Mouse (Mus musculus) CD8-positive naive resting alpha-beta T cell, adult 2 months (primary cell): ENCODE measurements around the gene Gm49630.
"Not testable (repeated sequence)": the region's sequence is repeated elsewhere in the genome, so short reads cannot be mapped to it uniquely, and the experiment has no call there.

Experiments
- DNase-seq, 2 experiments: peaks; one replicate each; pipeline ENCODE4 v3.0.0; 2022; ENCODE audit warnings: low read depth in 2 of 2, low spot score in 2 of 2

Gm49630 gene

GRCm38 (mm10) chr17:7369401-7369800 lies 2.4 kb downstream of the Gm49630 start:
- not testable (repeated sequence) for DNase-seq

DNA sequence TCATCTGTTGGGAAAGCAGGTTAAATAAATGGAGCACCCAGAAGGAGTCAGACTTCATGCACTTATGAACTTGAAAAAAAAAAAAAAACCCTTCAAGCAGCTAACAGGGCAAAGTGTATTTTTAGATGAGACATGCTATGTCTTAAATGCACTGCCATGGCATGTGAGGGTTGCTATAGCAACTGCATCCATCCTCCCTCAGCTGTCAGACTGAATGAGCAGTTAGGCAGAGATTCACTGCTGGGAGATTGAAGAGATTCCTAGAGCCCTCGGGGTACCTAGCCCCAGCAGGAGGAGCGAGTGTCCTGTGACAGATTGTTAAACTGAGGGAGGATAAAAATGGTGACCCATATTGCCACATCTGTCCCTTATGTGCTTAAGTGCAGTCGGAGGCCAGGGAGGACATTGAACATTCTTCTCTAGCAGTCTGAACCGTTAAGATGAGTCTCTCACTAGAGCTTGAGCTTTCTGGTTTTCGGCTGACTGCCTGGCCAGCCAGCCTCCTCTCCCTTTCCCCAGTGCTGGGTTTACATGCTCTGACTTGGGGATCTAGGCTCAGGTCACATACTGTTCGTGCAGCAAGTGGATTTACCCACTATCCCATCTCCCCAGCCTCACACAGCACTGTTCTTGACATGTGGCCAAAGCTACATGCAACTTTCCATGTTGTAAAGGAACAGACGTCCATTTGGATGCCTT lies 5.0 kb downstream of the Gm49630 start:
- not testable (repeated sequence) for DNase-seq

DNA sequence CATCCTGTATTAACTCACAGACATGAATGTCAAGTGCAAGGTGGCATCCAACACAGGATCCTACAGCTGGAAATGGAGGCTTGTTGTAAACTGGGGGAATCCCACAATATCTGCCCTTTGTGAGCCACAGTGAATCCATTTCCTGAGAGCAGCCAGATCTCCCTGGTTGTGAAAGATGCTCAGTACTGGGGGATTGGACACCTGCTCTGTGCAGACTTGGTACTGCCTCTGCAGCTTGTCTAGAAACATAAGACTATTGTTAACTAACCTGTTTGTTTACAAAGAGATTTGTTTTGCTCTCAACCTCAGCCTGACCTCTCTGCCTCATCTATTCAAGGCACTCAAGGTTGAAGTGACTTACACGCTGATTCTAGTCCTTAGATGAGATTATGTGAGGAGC lies 5.5 kb downstream of the Gm49630 start:
- not testable (repeated sequence) for DNase-seq

GRCm38 (mm10) chr17:7365615-7366014 lies 6.2 kb downstream of the Gm49630 start:
- not testable (repeated sequence) for DNase-seq

DNA sequence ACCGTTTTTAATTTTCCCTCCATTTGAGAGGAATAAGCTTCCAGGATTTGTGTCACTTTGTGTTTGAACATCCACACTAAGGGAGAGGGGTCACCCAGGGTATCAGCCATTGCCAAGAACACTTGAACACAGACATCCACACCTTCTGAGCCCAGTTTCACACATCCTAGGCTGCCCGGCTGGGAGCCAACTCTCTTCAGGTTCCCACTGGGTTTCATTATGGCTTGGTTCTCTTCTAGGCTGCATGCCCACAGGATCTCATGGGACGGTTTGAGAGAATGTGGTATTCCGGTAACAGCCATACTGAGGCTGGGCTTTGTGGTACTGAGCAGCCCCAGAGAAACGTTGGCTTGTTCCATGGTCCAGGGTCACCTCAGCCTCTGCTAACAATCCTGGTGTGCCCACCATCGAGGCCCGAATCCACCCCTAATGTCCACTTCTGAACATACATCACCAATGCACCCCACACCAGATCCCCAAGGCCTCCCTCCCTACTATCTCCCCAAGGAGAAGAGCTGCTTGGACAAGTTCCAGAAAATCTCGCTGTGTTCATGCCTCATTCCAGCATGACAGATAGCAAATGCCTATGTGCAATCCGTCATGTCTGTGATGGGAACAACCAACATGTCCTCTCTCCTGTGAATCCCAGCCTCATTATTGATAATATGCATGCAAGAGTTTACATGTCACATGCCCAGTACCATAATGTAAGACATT lies 10.9 kb downstream of the Gm49630 start:
- not testable (repeated sequence) for DNase-seq

DNA sequence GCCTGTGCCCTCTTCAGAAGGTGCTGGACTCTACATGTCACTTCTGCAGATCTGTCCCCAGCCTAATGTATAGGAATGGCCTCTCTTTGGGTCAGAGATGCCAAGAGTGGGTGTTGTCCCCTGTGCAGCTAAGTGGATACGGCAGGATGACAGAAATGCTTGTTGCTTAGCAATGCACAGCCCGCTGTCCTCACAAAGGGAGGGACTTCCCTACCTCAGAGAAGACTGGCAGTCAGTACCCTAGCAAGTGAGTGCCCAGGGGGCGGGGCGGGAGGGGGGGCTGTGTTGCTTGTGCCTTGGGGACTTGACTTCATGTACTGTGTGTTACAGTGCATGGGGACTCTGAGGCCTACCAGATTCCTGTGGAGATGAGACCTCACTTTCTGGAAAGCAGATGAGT lies 12.0 kb downstream of the Gm49630 start:
- not testable (repeated sequence) for DNase-seq

DNA sequence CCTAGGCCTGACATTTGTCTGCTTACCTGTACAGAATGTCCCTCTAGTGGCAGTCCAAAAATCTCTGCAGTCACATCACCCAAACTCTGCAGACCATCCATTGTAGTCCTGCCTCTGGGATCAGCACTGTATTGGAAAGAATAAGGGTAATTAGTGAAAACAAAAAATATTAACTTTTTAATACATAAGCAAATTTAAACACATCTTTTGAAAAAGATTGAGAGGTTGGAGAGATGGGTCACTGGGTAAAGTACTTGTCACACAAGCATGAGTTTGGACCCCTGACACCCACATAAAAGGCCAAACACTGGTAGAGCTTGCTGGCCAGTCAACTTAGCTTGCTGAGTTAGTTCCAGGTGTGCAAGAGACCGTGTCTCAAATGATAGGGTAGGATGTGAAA lies 19.2 kb downstream of the Gm49630 start, which contains the start of gene Ttll2:
Ttll2 (minus strand) TSS at position 101 of the 400 bp plus-strand sequence.
- DNase-seq: not testable (repeated sequence)

- not testable (repeated sequence) for DNase-seq
Observed at GRCm38 (mm10) chr17:7348765-7349164, 23.0 kb downstream of the Gm49630 start.

- DNase-seq: not testable (repeated sequence)
Observed at GRCm38 (mm10) chr17:7337381-7337780, 34.4 kb downstream of the Gm49630 start.

- DNase-seq: not testable (repeated sequence)
Observed at GRCm38 (mm10) chr17:7332745-7333144, 39.0 kb downstream of the Gm49630 start.

- not testable (repeated sequence) for DNase-seq
Observed at GRCm38 (mm10) chr17:7326415-7326814, 45.4 kb downstream of the Gm49630 start.

- not testable (repeated sequence) for DNase-seq
Observed at GRCm38 (mm10) chr17:7324346-7324745, 47.4 kb downstream of the Gm49630 start, which contains the start of gene Tcp10a. Tcp10a (plus strand) TSS chr17:7324646.

- DNase-seq: not testable (repeated sequence)
Observed at GRCm38 (mm10) chr17:7319789-7320188, 52.0 kb downstream of the Gm49630 start.

GRCm38 (mm10) chr17:7315693-7316382 lies 55.9 kb downstream of the Gm49630 start:
- not testable (repeated sequence) for DNase-seq

DNA sequence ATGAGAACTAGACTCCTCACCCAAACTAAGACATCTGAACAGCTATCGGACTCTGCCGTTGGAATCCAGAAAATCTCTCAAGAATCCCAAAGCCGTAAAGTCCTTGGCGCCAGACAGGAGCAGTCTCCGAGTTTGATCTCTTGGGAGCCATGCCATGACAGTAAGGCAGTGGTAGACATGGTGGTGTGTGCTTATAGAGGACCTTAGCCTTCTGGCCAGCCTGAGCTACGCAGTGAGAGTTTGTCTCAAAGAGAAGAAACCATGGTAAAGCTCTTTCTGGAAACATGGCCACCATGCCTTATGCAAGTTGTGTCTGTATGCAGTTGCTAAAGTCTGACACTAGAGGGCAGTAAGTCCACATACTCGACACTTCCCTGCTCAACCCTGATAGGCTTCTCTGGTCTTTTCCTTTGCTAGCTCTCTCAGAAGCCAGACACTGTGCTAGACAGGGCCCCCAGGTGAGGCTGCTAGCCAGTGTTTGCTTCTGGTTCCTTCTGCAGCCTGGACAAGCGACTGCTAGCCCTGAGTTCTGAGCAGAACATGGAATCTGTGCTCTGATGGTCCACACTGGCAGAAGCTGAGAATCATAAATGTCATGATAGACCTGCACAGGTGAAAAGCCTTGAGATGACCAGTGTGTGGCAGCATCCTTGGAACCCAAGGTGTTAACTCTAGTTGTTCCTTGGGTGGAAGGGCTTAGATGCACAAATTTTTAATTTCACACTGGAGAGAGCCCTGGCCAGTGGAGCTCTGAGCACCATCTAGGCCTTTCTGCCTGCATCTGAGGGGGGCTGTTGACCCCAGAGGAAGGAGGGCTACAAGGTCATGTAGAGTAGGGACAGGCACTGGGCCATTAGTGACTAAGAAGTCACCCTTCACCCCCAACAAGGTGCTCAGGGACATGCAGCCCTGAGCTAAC lies 65.2 kb downstream of the Gm49630 start:
- DNase-seq: peak in 1 of 2 experiments; percentile 19
